Comparison of ENCODE assay signal across 16 mouse cellular contexts in the genomic region with DNA sequence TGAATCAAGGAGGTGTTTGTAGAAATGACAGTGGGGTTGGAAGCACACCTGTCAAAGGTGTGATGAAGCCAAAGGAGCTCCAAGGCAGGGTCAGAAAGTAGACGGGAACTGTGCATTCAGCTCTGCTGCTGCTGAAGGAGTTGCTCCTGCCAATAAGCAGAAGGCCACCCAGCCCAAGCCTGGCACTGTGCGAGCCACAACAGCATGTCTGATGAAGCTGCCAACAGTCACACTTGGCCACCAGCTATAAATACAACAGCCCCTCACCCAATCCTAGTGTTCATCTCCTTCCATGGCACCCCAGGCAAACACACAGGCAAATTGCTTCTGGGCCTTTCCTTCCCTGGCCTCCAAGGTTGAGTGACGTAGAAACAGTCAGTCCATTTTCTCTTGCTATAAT.
"Had no signal": no experiment of that assay in that cellular context is flagged by ENCODE, and none has a peak within 500 bp of the region (broad histone marks: within the 10 kb centered on the region; RNA-seq: fewer than 3 reads in every experiment).

No protein-coding gene starts in this region.

- H3K9ac ChIP-seq: liver, embryonic 15.5 days had no signal

- DNase-seq: kidney, postnatal 10 days; kidney, postnatal 4 days; lung, adult 2 months; lung, postnatal 36 days; right cerebral cortex, adult 18-20 months; right cerebral cortex, postnatal 25 days; thymus, adult 18-20 months; thymus, postnatal 14 days had no signal

- H3K4me3 ChIP-seq: layer of hippocampus, adult 2 months; limb, embryonic 10.5 days; liver, embryonic 15.5 days; midbrain, embryonic 10.5 days had no signal

- H3K27ac ChIP-seq: layer of hippocampus, adult 2 months; limb, embryonic 10.5 days; liver, embryonic 15.5 days; midbrain, embryonic 10.5 days; stomach, postnatal 0 days had no signal

- H3K4me1 ChIP-seq: limb, embryonic 10.5 days; liver, embryonic 15.5 days had no signal

- H3K27me3 ChIP-seq: liver, embryonic 15.5 days had no signal

- H3K4me2 ChIP-seq: liver, embryonic 11.5 days; liver, embryonic 15.5 days had no signal

- H3K36me3 ChIP-seq: limb, embryonic 10.5 days; liver, embryonic 15.5 days; midbrain, embryonic 10.5 days had no signal

- ATAC-seq: lung, postnatal 0 days; midbrain, embryonic 16.5 days had no signal

- H3K9me3 ChIP-seq: limb, embryonic 10.5 days; liver, embryonic 15.5 days; midbrain, embryonic 10.5 days had no signal
